Mouse (Mus musculus) liver, postnatal 0 days (tissue): ENCODE data around the gene Gm5294. TPM values are rescaled to one million over a fixed set of nuclear protein-coding genes. Genes with fewer than 3 reads are reported as not detected.
A peak's percentile ranks its signal among the peaks of the same experiment; 100 is the strongest.

Source experiments
- ATAC-seq: fragments of 200-750 bp; cut with Nextera tagmentation; 2 replicates; pipeline ENCODE4 v1.8.0; 2017; ENCODE audit warnings: mild to moderate bottlenecking, moderate library complexity
- DNase-seq: peaks from one replicate; pipeline ENCODE4 v3.0.0-alpha.2; 2016
- H3K27ac ChIP-seq: fragments of 300-500 bp; sonication (generic); 2 replicates; pipeline ENCODE4 v1.5.1; 2014; ENCODE audit warnings: antibody characterized with exemption, moderate library complexity, mild to moderate bottlenecking, low read depth
- H3K27me3 ChIP-seq: fragments of 300-500 bp; sonication (generic); 2 replicates; pipeline ENCODE4 v1.6.1; 2014; ENCODE audit warnings: low read length, control low read depth, mixed read lengths; ENCODE audit not compliant: insufficient read depth
- H3K36me3 ChIP-seq: fragments of 300-500 bp; sonication (generic); replicated peaks from 2 replicates; pipeline ENCODE4 v1.6.1; 2014; ENCODE audit warnings: mild to moderate bottlenecking, control low read depth, low read length, moderate library complexity, mixed read lengths; ENCODE audit not compliant: insufficient read depth
- H3K4me1 ChIP-seq: fragments of 300-500 bp; sonication (generic); 2 replicates; pipeline ENCODE4 v1.6.1; 2014; ENCODE audit warnings: antibody characterized with exemption, mild to moderate bottlenecking, control low read depth; ENCODE audit not compliant: insufficient read depth
- H3K4me2 ChIP-seq: fragments of 300-500 bp; sonication (generic); 2 replicates; pipeline ENCODE4 v1.6.1; 2014; ENCODE audit warnings: low read depth, mild to moderate bottlenecking, low read length, moderate library complexity, mixed read lengths
- H3K4me3 ChIP-seq: fragments of 300-500 bp; sonication (generic); 2 replicates; pipeline ENCODE4 v1.5.1; 2014; ENCODE audit warnings: low read depth, low read length
- H3K9ac ChIP-seq: fragments of 300-500 bp; sonication (generic); replicated peaks from 2 replicates; pipeline ENCODE4 v1.6.1; 2014; ENCODE audit warnings: mild to moderate bottlenecking, moderate library complexity
- H3K9me3 ChIP-seq: fragments of 300-500 bp; sonication (generic); 2 replicates; pipeline ENCODE4 v1.6.1; 2016; ENCODE audit warnings: mild to moderate bottlenecking, control low read depth, low read length, mixed read lengths
- CTCF ChIP-seq: sonication (generic); IDR thresholded peaks from 2 replicates; pipeline ENCODE4 v1.5.1; 2016; ENCODE audit warnings: antibody characterized with exemption, low read depth
- EP300 ChIP-seq: IDR thresholded peaks from 2 replicates; pipeline ENCODE4 v1.6.1; 2016; ENCODE audit warnings: antibody characterized with exemption, low read depth, mild to moderate bottlenecking
- WGBS: fragments of 180-500 bp; shearing (Covaris S2); extraction: QIAGEN DNeasy Blood & Tissue Kit; methylation state at CpG from one replicate; pipeline ENCODE4 v1.1.7; 2014; ENCODE audit not compliant: insufficient replicate concordance; 5-methylcytosine and 5-hydroxymethylcytosine counted together
- polyA plus RNA-seq: library from polyadenylated mRNA; unstranded; fragments of >200 nt; fragmentation: Nextera tagmentation; extraction: Ambion mirVana; gene quantifications from 2 replicates; pipeline ENCODE4 v1.2.1, GENCODE M21; 2015

The Gm5294 gene
- not detected in 2 replicates for polyA plus RNA-seq

- no peaks in the 10 kb centered on the region for H3K36me3 ChIP-seq
- H3K9ac ChIP-seq: no peak within 1 kb of the TSS; the same call in 1 of the 2 replicates
- ATAC-seq (no peak), DNase-seq (no peak)
- H3K27ac ChIP-seq: no peak within 1 kb of the TSS
- H3K9me3 ChIP-seq: no peaks in the 10 kb centered on the region
- H3K4me3 ChIP-seq: peak within 1 kb of the TSS; percentile 32
- H3K27me3 ChIP-seq: peaks cover 40% of the 10 kb centered on the region
- peak within 1 kb of the TSS; percentile 65 for H3K4me2 ChIP-seq
- no peak for TF ChIP-seq CTCF
- no peak for TF ChIP-seq EP300
- H3K4me1 ChIP-seq: no peaks in the 10 kb centered on the region
- 23% methylated on average over 21 of the region's 21 CpGs for WGBS
These were observed at the start of gene Gm5294 for GRCm38 (mm10) chr5:138819780-138820179. Gm5294 (plus strand) TSS chr5:138820080.

- no peaks in the 10 kb centered on the region for H3K9me3 ChIP-seq
- peaks cover 15% of the 10 kb centered on the region for H3K4me1 ChIP-seq
- no peak for TF ChIP-seq CTCF
- no peak for TF ChIP-seq EP300
- ATAC-seq: peak; percentile 60
- 70% methylated on average over 5 of the region's 5 CpGs for WGBS
- H3K36me3 ChIP-seq: no peaks in the 10 kb centered on the region
- no peaks in the 10 kb centered on the region for H3K27me3 ChIP-seq
- H3K4me2 ChIP-seq: no peak overlapping the region
- H3K4me3 ChIP-seq: no peak overlapping the region
- no peak for DNase-seq
- H3K27ac ChIP-seq: no peak overlapping the region
- no peak overlapping the region for H3K9ac ChIP-seq
These were observed 44.8 kb upstream of the Gm5294 start for GRCm38 (mm10) chr5:138775096-138775495.

- TF ChIP-seq CTCF (no peak), EP300 (no peak)
- ATAC-seq (peak; percentile 76), DNase-seq (peak; percentile 55)
- H3K4me1 ChIP-seq: peaks cover 18% of the 10 kb centered on the region
- no peaks in the 10 kb centered on the region; the same call in 1 of the 2 replicates for H3K36me3 ChIP-seq
- no peak overlapping the region for H3K4me2 ChIP-seq
- H3K27me3 ChIP-seq: no peaks in the 10 kb centered on the region
- peak overlapping the region; percentile 62 for H3K27ac ChIP-seq
- H3K9ac ChIP-seq: peak overlapping the region; percentile 26; the same call in 1 of the 2 replicates
- WGBS: 27% methylated on average over 1 of the region's 1 CpGs
- H3K4me3 ChIP-seq: no peak overlapping the region
- H3K9me3 ChIP-seq: no peaks in the 10 kb centered on the region
These were observed 43.5 kb upstream of the Gm5294 start for GRCm38 (mm10) chr5:138776346-138776745.

GRCm38 (mm10) chr5:138778731-138779463, 41.0 kb upstream of the Gm5294 start:
- TF ChIP-seq CTCF (no peak), EP300 (no peak)
- Histone ChIP-seq H3K27ac (no peak overlapping the region), H3K9me3 (no peaks in the 10 kb centered on the region), H3K4me3 (no peak overlapping the region), H3K9ac (no peak overlapping the region), H3K4me2 (no peak overlapping the region), H3K36me3 (no peaks in the 10 kb centered on the region; the same call in 1 of the 2 replicates), H3K27me3 (no peaks in the 10 kb centered on the region), H3K4me1 (peaks cover 18% of the 10 kb centered on the region)
- DNase-seq: no peak
- ATAC-seq: no peak
- 59% methylated on average over 9 of the region's 9 CpGs for WGBS

- Histone ChIP-seq H3K27me3 (no peaks in the 10 kb centered on the region), H3K9me3 (no peaks in the 10 kb centered on the region), H3K4me2 (no peak overlapping the region; the same call in 1 of the 2 replicates), H3K36me3 (no peaks in the 10 kb centered on the region; the same call in 1 of the 2 replicates), H3K27ac (no peak overlapping the region; the same call in 1 of the 2 replicates), H3K4me1 (peaks cover 18% of the 10 kb centered on the region), H3K9ac (no peak overlapping the region), H3K4me3 (no peak overlapping the region)
- WGBS: 47% methylated on average over 3 of the region's 3 CpGs
- peak; percentile 37; the same call in 1 of the 2 replicates for ATAC-seq
- no peak for DNase-seq
- TF ChIP-seq CTCF (no peak), EP300 (no peak)
These were observed 40.2 kb upstream of the Gm5294 start for GRCm38 (mm10) chr5:138779655-138780054.

GRCm38 (mm10) chr5:138782697-138783096, 37.2 kb upstream of the Gm5294 start:
- ATAC-seq (peak; percentile 70), DNase-seq (peak; percentile 40)
- Histone ChIP-seq H3K27ac (no peak overlapping the region), H3K27me3 (no peaks in the 10 kb centered on the region), H3K4me2 (no peak overlapping the region), H3K9me3 (no peaks in the 10 kb centered on the region), H3K4me3 (no peak overlapping the region), H3K9ac (no peak overlapping the region), H3K36me3 (no peaks in the 10 kb centered on the region; the same call in 1 of the 2 replicates), H3K4me1 (peaks cover 12% of the 10 kb centered on the region)
- WGBS: 60% methylated on average over 1 of the region's 1 CpGs
- TF ChIP-seq EP300: no peak
- no peak for TF ChIP-seq CTCF
